Mouse (Mus musculus): ENCODE results near the gene Rubcnl. TPM values are rescaled to one million over a fixed set of nuclear protein-coding genes. Genes with fewer than 3 reads are reported as not detected.

Rubcnl gene
- polyA plus RNA-seq, 1 experiment from 2014 or later: 0.19 TPM

DNA sequence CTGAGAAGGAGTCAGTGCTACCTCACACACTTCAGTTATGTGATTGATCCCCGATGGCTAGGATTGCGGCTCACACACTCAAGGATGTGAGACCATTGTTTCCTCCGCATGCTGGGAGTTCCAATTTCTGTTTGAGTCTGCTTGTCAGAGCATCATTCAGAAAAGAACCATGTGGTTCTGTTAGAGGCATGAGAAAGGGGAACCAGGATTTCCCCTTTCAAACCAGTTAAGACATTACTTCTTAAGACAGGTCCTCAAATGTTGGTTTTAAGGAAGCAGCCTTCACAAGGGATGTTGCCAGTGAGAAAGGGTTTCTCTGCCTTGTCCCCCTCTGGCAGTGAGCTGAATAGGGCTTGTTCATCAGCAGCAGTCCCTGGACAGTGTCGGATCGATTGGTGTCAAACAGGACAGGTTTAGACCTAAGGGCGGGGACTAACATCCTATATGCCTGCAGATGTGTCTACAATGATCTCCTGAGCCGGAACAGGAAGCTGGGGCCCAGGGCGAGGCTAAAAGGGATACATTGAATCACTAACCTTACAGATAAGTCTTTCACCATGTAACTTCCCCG lies 41.1 kb downstream of the Rubcnl start:
- WGBS (ENCODE audit: insufficient replicate concordance): 29% methylated on average over 9 of the region's 9 CpGs
- no peak overlapping the region for H3K4me3 ChIP-seq
- no peaks in the 10 kb centered on the region for H3K36me3 ChIP-seq
- no peak for ATAC-seq
- H3K27me3 ChIP-seq (replicated peaks): no peaks in the 10 kb centered on the region
- H3K27ac ChIP-seq: peak overlapping the region; percentile 11; the same call in 1 of the 2 replicates
- H3K4me2 ChIP-seq: 0 out of 2 replicates have a peak overlapping the region, but pooled peaks have one; percentile 13
- no peak overlapping the region for H3K9ac ChIP-seq
- no peaks in the 10 kb centered on the region for H3K9me3 ChIP-seq (replicated peaks)
- H3K4me1 ChIP-seq: peaks cover 32% of the 10 kb centered on the region

DNA sequence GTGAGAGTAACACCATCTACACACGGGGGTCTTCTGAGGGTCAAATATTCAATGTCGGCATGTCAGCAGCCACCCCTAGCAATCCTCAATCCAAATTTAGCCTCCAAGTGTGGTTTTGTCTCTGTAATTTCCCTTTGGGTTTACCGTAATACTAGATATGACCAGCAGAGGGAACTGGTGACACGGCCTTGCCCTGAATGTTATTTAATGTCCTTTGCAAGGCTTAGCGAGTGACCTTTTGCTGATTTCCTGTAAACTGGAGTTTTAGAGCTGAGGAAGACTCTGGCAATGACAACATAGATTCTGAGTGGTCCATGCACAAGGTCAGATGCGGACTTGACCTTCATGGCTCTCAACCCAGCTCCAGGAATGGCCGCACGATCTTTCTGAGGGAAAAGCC lies 44.7 kb downstream of the Rubcnl start:
- no peak overlapping the region for H3K4me3 ChIP-seq
- no peak for ATAC-seq
- no peaks in the 10 kb centered on the region for H3K9me3 ChIP-seq (replicated peaks)
- peaks cover 15% of the 10 kb centered on the region for H3K4me1 ChIP-seq
- H3K4me2 ChIP-seq: no peak overlapping the region
- no peak overlapping the region for H3K9ac ChIP-seq
- H3K36me3 ChIP-seq: no peaks in the 10 kb centered on the region
- H3K27me3 ChIP-seq (replicated peaks): no peaks in the 10 kb centered on the region
- 30% methylated on average over 8 of the region's 8 CpGs for WGBS (ENCODE audit: insufficient replicate concordance)
- H3K27ac ChIP-seq: no peak overlapping the region

DNA sequence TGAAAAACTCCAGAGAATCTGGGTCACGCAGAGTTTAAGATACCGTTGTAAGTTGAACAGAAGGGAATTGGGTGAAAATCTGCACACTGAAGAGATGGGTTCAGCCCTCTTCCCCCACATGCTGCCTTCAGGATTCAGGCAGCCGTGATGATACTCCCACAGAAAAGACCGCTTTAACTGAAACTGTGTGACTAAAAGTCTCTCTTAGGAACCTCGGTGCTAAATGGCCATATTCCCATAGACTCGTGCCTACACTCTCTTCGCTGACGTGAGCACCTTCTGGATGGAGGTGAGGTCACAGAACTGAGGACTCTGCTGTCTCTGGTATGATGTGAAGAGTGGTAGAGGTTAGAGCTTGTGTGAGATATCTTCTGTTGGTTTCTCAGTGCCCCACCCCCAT lies 48.1 kb downstream of the Rubcnl start:
- Histone ChIP-seq H3K4me2 (no peak overlapping the region), H3K4me3 (no peak overlapping the region), H3K4me1 (peaks cover 6% of the 10 kb centered on the region), H3K9ac (no peak overlapping the region), H3K36me3 (no peaks in the 10 kb centered on the region), H3K27ac (no peak overlapping the region), H3K27me3 (replicated peaks) (no peaks in the 10 kb centered on the region), H3K9me3 (replicated peaks) (no peaks in the 10 kb centered on the region)
- 82% methylated on average over 8 of the region's 8 CpGs for WGBS (ENCODE audit: insufficient replicate concordance)
- ATAC-seq: no peak

GRCm38 (mm10) chr14:75064520-75064919 lies 48.7 kb downstream of the Rubcnl start:
- no peak overlapping the region for H3K4me2 ChIP-seq
- H3K27ac ChIP-seq: no peak overlapping the region
- no peaks in the 10 kb centered on the region for H3K36me3 ChIP-seq
- H3K4me3 ChIP-seq: no peak overlapping the region
- H3K4me1 ChIP-seq: peaks cover 12% of the 10 kb centered on the region
- peak; percentile 46 for ATAC-seq
- no peaks in the 10 kb centered on the region for H3K9me3 ChIP-seq (replicated peaks)
- 56% methylated on average over 7 of the region's 7 CpGs for WGBS (ENCODE audit: insufficient replicate concordance)
- no peak overlapping the region for H3K9ac ChIP-seq
- H3K27me3 ChIP-seq (replicated peaks): no peaks in the 10 kb centered on the region

DNA sequence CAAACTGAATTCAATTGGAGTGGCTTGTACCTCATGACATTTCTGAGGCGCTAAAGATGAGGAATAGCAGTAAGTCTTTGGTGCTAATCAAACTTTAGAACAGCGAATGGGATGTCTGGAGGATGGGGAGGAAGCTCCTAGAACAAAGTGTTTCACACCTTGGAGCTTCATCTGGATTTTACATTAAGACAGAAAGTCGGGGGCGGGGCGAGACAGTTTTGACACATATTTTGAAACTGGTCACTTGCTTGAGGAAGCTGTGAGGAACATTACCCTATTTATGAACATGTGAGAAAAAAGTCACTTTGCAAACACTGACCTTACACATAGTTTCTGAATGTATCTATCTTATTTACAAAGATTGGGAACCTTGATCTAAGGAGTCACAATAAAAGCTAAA lies 49.4 kb downstream of the Rubcnl start:
- no peaks in the 10 kb centered on the region for H3K9me3 ChIP-seq (replicated peaks)
- H3K9ac ChIP-seq: no peak overlapping the region
- no peak for ATAC-seq
- no peaks in the 10 kb centered on the region for H3K36me3 ChIP-seq
- H3K4me1 ChIP-seq: peaks cover 17% of the 10 kb centered on the region
- 79% methylated on average over 5 of the region's 5 CpGs for WGBS (ENCODE audit: insufficient replicate concordance)
- H3K4me2 ChIP-seq: no peak overlapping the region
- no peak overlapping the region for H3K4me3 ChIP-seq
- H3K27me3 ChIP-seq (replicated peaks): no peaks in the 10 kb centered on the region
- no peak overlapping the region for H3K27ac ChIP-seq

GRCm38 (mm10) chr14:75068430-75069112 lies 52.7 kb downstream of the Rubcnl start:
- Histone ChIP-seq H3K4me2 (peak overlapping the region; percentile 55), H3K27ac (no peak overlapping the region), H3K36me3 (no peaks in the 10 kb centered on the region), H3K9me3 (replicated peaks) (no peaks in the 10 kb centered on the region), H3K9ac (peak overlapping the region; percentile 27; the same call in 1 of the 2 replicates), H3K27me3 (replicated peaks) (no peaks in the 10 kb centered on the region), H3K4me1 (peaks cover 18% of the 10 kb centered on the region), H3K4me3 (no peak overlapping the region)
- ATAC-seq: no peak
- WGBS (ENCODE audit: insufficient replicate concordance): 24% methylated on average over 18 of the region's 19 CpGs

DNA sequence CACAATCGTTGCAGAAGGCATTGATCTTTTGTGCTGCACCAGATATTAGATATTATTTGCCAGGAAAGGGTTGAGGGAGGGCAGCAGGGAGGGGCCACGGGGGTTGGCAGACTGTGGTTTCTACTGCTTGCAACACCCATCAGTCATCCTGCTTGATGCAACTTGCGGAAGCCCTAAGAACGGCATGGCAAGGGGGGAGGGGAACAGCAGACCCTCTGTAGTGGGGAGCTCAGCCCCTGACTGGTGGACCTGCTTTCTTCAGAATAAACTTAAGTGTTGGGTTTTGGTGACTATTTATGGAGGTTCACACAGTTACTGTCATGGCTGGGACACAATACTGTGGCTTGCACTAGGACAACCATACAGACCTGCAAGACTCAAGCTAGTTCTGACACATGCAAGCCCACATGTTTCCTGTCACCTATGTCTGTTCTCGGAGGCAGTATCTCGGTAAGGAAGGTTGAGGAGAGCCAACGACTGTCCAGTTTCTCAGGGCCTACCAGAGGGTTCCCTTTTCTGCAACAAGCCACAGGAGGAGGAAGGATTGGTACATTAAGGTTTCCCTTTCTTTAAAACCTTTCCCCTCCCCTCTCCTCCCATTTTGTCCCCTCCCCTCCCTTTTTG lies 53.6 kb downstream of the Rubcnl start:
- H3K27me3 ChIP-seq (replicated peaks): no peaks in the 10 kb centered on the region
- H3K36me3 ChIP-seq: no peaks in the 10 kb centered on the region
- WGBS (ENCODE audit: insufficient replicate concordance): 20% methylated on average over 7 of the region's 7 CpGs
- ATAC-seq: peak; percentile 32; the same call in 1 of the 2 replicates
- H3K9ac ChIP-seq: no peak overlapping the region
- peaks cover 18% of the 10 kb centered on the region for H3K4me1 ChIP-seq
- no peaks in the 10 kb centered on the region for H3K9me3 ChIP-seq (replicated peaks)
- peak overlapping the region; percentile 55 for H3K4me2 ChIP-seq
- peak overlapping the region; percentile 36; the same call in 1 of the 2 replicates for H3K27ac ChIP-seq
- no peak overlapping the region for H3K4me3 ChIP-seq

DNA sequence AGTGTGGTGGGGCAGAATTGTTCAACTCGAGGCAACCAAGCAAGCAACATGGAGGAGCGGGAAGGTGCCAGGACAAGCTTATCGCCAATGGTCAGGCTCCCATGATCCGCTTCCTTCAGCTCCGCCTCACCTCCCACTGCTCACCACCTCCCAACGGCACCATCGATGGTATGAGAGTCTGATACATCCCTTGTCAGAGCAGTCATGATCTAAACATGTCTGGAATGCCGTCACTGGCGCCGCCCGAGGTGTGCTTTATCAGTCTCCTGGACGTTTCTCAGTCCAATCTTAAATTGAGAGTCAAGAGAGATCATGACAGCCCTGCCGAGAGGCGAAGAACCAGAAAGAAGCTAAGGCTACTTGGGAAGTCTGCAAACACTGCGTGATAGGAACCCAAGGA lies 55.3 kb downstream of the Rubcnl start:
- H3K27me3 ChIP-seq (replicated peaks): no peaks in the 10 kb centered on the region; the same call in 1 of the 2 replicates
- H3K9me3 ChIP-seq (replicated peaks): no peaks in the 10 kb centered on the region
- ATAC-seq: no peak
- no peaks in the 10 kb centered on the region for H3K36me3 ChIP-seq
- H3K9ac ChIP-seq: no peak overlapping the region
- WGBS (ENCODE audit: insufficient replicate concordance): 73% methylated on average over 15 of the region's 15 CpGs
- no peak overlapping the region for H3K4me2 ChIP-seq
- H3K27ac ChIP-seq: no peak overlapping the region
- no peak overlapping the region for H3K4me3 ChIP-seq
- peaks cover 18% of the 10 kb centered on the region for H3K4me1 ChIP-seq

DNA sequence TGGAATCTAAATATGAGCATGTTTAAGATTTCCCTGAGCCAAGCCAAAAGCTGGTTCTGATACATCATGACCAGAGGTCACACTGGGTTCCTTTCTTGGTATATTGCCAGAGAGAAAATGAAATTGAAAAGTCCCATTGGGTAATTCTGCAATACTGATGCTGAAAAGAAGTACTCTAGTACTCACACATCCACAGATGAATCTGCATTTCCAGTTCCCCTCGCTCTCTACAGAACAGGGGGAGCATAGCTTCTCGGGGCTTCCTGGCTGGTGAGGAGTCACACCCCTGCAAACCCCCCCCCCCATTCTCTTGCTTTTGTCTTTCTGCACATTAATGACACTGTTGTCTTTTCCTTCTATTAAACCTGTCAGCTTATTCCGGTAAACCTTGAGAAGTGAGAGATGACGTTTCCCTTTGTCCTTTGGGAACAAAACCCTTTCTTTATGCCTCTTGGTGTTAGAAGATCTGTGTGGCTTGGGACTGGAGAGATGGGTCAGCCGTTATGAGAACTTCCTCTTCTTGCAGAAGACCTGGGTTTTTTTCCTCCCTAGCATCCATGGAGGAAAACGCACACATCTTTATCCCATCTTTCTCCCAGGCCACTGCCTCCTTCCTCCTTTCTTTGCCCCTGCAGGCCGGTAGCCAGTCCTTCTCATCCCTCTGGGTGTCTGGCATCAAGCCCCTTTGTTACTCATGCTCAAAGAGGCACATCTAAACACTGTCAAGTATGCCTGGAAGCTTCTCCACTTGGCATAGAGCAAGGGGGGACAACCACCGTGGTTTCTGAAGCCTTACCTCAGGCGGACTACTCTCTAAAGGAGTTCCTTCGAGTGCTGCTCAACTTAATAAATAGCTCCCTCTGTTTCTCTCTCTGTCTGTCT lies 59.7 kb downstream of the Rubcnl start:
- Histone ChIP-seq H3K36me3 (no peaks in the 10 kb centered on the region), H3K9me3 (replicated peaks) (no peaks in the 10 kb centered on the region), H3K27me3 (replicated peaks) (no peaks in the 10 kb centered on the region; the same call in 1 of the 2 replicates), H3K4me3 (no peak overlapping the region), H3K4me1 (no peaks in the 10 kb centered on the region), H3K27ac (no peak overlapping the region), H3K9ac (no peak overlapping the region), H3K4me2 (no peak overlapping the region)
- no peak for ATAC-seq
- 51% methylated on average over 10 of the region's 10 CpGs for WGBS (ENCODE audit: insufficient replicate concordance)

- Histone ChIP-seq H3K4me3 (no peak overlapping the region), H3K9me3 (replicated peaks) (no peaks in the 10 kb centered on the region), H3K27ac (no peak overlapping the region), H3K36me3 (no peaks in the 10 kb centered on the region), H3K4me2 (no peak overlapping the region), H3K9ac (no peak overlapping the region), H3K27me3 (replicated peaks) (no peaks in the 10 kb centered on the region; the same call in 1 of the 2 replicates), H3K4me1 (no peaks in the 10 kb centered on the region)
- ATAC-seq: no peak
- 59% methylated on average over 6 of the region's 6 CpGs for WGBS (ENCODE audit: insufficient replicate concordance)
Measured at GRCm38 (mm10) chr14:75077946-75078345, 62.1 kb downstream of the Rubcnl start.
